Mouse (Mus musculus) B cell, adult 2 months (primary cell): ENCODE data around the gene Zfp488.

Experiments used
- DNase-seq, 2 experiments: peaks; one replicate each; pipeline ENCODE4 v3.0.0; 2022

Zfp488 gene

DNA sequence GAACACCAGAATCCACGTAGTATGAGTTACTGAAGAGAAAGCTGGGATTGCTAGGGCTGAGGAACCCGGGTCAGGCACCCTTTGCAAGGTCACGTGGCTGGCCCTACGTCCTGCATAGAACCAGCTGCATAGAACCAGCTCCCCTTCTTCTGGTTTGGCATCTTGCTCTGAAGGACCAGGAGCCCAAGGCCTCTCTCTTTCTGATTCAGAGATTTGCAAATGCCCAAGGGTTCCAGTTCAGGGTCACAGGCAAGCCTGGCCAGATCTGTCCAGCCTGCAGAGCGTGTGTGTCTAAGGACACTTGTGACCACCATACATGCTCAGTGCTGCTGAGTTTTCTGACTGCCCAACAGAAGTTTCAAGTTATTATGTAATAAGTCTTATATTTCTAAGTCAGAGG lies 36.3 kb downstream of the Zfp488 start:
- no peak for DNase-seq

- DNase-seq: no peak
Measured at GRCm38 (mm10) chr14:33940739-33941138, 37.8 kb downstream of the Zfp488 start, which contains the start of gene Gdf2. Gene Gdf2 (plus strand): TSS chr14:33941039.

DNA sequence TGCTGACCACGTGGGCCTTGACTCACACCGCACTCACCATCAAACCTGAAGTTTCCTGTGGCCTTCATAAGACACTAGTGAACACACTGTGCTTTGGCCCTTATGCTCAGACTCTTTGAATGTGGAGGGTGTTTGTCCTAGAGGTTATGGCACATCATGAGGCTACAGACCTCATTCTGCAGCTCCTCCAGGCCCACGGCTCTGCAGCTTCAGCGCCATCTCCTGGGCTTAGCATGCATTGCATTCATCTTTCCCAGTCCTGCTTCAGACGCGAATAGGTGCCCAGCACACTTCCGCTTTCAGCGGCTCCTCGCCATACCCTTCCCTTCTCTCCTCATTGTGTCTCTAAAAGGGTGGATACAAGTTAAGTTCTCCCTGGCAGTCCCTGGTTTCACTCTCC lies 39.4 kb downstream of the Zfp488 start:
- DNase-seq: no peak

- DNase-seq: no peak
Measured at GRCm38 (mm10) chr14:33933778-33934317, 44.7 kb downstream of the Zfp488 start.

- peak; percentile 12 to 23 for DNase-seq
Measured at GRCm38 (mm10) chr14:33932935-33933703, 45.4 kb downstream of the Zfp488 start.

DNA sequence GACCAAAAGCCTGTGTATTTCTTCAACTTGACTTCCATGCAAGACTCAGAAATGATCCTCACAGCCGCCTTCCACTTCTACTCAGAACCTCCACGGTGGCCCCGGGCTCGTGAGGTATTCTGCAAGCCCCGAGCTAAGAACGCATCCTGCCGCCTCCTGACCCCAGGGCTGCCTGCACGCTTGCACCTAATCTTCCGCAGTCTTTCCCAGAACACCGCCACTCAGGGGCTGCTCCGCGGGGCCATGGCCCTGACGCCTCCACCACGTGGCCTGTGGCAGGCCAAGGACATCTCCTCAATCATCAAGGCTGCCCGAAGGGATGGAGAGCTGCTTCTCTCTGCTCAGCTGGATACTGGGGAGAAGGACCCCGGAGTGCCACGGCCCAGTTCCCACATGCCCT lies 46.7 kb downstream of the Zfp488 start:
- no peak for DNase-seq

- no peak for DNase-seq
Measured at GRCm38 (mm10) chr14:33923168-33924070, 55.1 kb downstream of the Zfp488 start, which contains the start of gene Gdf10. Gene Gdf10 (plus strand): TSS chr14:33923587.

DNA sequence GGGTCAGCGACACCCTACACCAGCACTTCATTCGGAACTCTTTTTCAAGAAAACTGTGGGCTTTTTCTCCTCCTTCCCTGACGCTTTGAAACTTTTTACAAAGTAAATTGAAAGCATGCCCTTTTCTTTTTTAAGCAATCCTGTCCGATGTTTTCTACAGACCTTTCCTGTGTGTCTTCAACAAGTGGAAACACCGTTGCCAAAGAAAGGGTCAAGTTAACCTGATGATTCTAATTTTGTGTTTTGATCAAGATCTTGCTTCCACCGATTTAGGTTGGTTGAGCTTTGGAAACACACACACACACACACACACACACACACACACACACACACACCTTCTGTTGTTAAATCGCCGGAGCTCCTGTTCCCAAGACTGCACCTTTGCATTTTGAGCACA lies 55.8 kb downstream of the Zfp488 start:
- DNase-seq: no peak

GRCm38 (mm10) chr14:33920727-33921559 lies 57.6 kb downstream of the Zfp488 start:
- DNase-seq: no peak
